ENCODE assay signal across 8 mouse cellular contexts in the genomic region with DNA sequence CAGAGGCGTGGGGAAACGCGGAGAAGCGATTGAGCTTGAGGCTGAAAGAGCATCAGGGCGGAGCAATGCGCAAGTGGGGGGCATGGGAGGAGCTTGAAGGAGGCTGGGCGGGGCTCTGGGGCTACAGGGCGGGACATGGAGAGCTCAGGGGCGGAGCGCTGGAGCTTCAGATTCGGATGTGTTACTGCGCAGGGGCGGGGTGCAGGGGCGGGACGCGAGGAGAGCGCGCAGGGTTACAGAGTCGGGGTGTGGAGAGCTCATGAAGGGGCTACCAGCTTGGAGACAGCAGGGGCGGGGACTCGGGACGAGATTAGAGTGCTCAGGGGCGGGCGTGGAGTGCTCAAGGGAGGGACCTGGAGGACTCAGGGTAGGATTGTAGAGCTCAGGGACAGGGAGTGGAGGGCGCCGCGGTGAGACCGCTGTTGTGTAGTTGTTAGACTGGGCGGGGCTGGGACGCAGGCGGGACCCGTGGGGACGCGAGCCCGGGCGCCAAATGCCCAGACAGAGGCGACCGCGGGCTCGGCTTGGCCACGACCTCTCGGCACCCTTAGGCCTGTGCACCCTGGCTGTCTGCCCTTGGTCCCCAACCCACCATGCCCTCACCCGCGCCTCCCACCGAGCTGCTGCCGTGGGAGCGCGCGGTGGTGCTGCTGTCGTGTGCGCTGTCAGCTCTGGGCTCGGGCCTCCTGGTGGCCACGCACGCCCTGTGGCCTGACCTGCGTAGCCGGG. TPM values are rescaled to one million over a fixed set of nuclear protein-coding genes. Genes with fewer than 3 reads are reported as not detected.
DNase-seq lines count a peak whose midpoint lies in the region; ATAC-seq lines count a peak whose summit lies in the region.

A gene (plus strand): TSS at position 205 of the 729 bp plus-strand sequence.

- no peaks in the 10 kb centered on the region for H3K36me3 ChIP-seq in intestine, embryonic 15.5 days
- no peaks in the 10 kb centered on the region for H3K36me3 ChIP-seq in midbrain, embryonic 10.5 days

- H3K4me1 ChIP-seq in intestine, embryonic 15.5 days (replicated peaks), result peaks cover 13% of the 10 kb centered on the region
- peaks cover 18% of the 10 kb centered on the region for H3K4me1 ChIP-seq in midbrain, embryonic 10.5 days

- H3K9ac ChIP-seq in intestine, embryonic 15.5 days, result peak within 1 kb of the TSS; percentile 77

- H3K4me2 ChIP-seq in intestine, embryonic 15.5 days (replicated peaks), result peak within 1 kb of the TSS; percentile 100

- peak within 1 kb of the TSS; percentile 71 for H3K4me3 ChIP-seq in intestine, embryonic 15.5 days (replicated peaks)
- H3K4me3 ChIP-seq in midbrain, embryonic 10.5 days, result peak within 1 kb of the TSS; percentile 70

- under 1% methylated on average over 56 of the region's 56 CpGs for WGBS in intestine, embryonic 15.5 days
- 1% methylated on average over 49 of the region's 56 CpGs for WGBS in midbrain, embryonic 10.5 days

- peaks cover 3% of the 10 kb centered on the region; the same call in 1 of the 2 replicates for H3K9me3 ChIP-seq in intestine, embryonic 15.5 days
- H3K9me3 ChIP-seq in midbrain, embryonic 10.5 days (replicated peaks), result peaks cover 4% of the 10 kb centered on the region; the same call in 1 of the 2 replicates

- peak; percentile 97 for ATAC-seq in intestine, embryonic 15.5 days

- H3K27me3 ChIP-seq in intestine, embryonic 15.5 days (replicated peaks), result peaks cover 4% of the 10 kb centered on the region; the same call in 1 of the 2 replicates
- peaks cover 52% of the 10 kb centered on the region for H3K27me3 ChIP-seq in midbrain, embryonic 10.5 days (ENCODE audit: low read depth, poor library complexity, severe bottlenecking)

- peak; percentile 89 for DNase-seq in adrenal gland, adult 18-20 months (ENCODE audit: low spot score in 2 of 2)
- DNase-seq in embryo, embryonic 11.5 days (ENCODE audit: low read depth, low spot score), result peak; percentile 91
- peak; percentile 90 to 91 for DNase-seq in gastrocnemius, postnatal 36 days
- peak; percentile 81 to 92 for DNase-seq in left cerebral cortex, postnatal 25 days (ENCODE audit: low spot score in 2 of 2)
- peak; percentile 94 for DNase-seq in midbrain, embryonic 10.5 days (ENCODE audit: low spot score)
- DNase-seq in right cerebral cortex, postnatal 4 days, result peak; percentile 77
- no peak for DNase-seq in MN1 (ENCODE audit: low spot score)

- intact Hi-C loops in gastrocnemius, postnatal 36 days (cut with DNase I), result no loop called here
- intact Hi-C loops in left cerebral cortex, postnatal 25 days (cut with DNase I), result no loop called here

- H3K27ac ChIP-seq in intestine, embryonic 15.5 days, result peak within 1 kb of the TSS; percentile 76
- peak within 1 kb of the TSS; percentile 73 for H3K27ac ChIP-seq in midbrain, embryonic 10.5 days (replicated peaks)

RNA-seq across cellular contexts. Expression of the gene that starts here (rescaled TPM):
- 1 to 10 TPM; 1.1 to 1.6 TPM for total RNA-seq in adrenal gland, adult 18-20 months (2021)
- total RNA-seq in gastrocnemius, postnatal 36 days (2021), result 10 to 100 TPM; 32.5 to 36.5 TPM
- polyA plus RNA-seq in intestine, embryonic 15.5 days (2015; fragmentation: Nextera tagmentation; extraction: Ambion mirVana), result 1.3 and 1.5 TPM in 2 replicates
- 1 to 10 TPM; 1.1 to 1.4 TPM for total RNA-seq in left cerebral cortex, postnatal 25 days (2021)
- polyA plus RNA-seq in midbrain, embryonic 10.5 days (2016; fragmentation: Nextera tagmentation; extraction: Ambion mirVana), result 0.60 and 0.62 TPM in 2 replicates

Comparison
In these comparisons a context has a peak if more than half of its experiments do, and no peak if none do; other contexts are left out.
1. RNA of the gene that starts here (total RNA-seq): 32.5 to 36.5 TPM in gastrocnemius, postnatal 36 days; 1.1 to 1.6 TPM in adrenal gland, adult 18-20 months and 1.1 to 1.4 TPM in left cerebral cortex, postnatal 25 days; every median in the first group is over 10 times any median in the second.
2. Peak in DNase-seq, H3K4me3 ChIP-seq and H3K27ac ChIP-seq in midbrain, embryonic 10.5 days; RNA of the gene not detected or under 1 TPM.